Mouse (Mus musculus) splenic B cell, adult 2 months (primary cell): ENCODE results near the gene Prss42.

Experiments used
- DNase-seq: peaks from one replicate; pipeline ENCODE4 v3.0.0-alpha.2; 2011; ENCODE audit warnings: low read depth, low spot score
- H3K27me3 ChIP-seq: 2 replicates; pipeline ENCODE4 v1.6.1; 2012; ENCODE audit warnings: mild to moderate bottlenecking, low read length, moderate library complexity, mixed read lengths; ENCODE audit not compliant: control insufficient read depth, poor library complexity, insufficient read depth, severe bottlenecking
- H3K36me3 ChIP-seq: 2 replicates; pipeline ENCODE4 v1.6.1; 2012; ENCODE audit warnings: mild to moderate bottlenecking, low read length, moderate library complexity, mixed read lengths; ENCODE audit not compliant: control insufficient read depth, poor library complexity, insufficient read depth, severe bottlenecking

Gene Prss42

GRCm38 (mm10) chr9:110821436-110821835 lies 23.5 kb downstream of the Prss42 start:
- no peaks in the 10 kb centered on the region for H3K27me3 ChIP-seq
- DNase-seq: no peak
- H3K36me3 ChIP-seq: no peaks in the 10 kb centered on the region

GRCm38 (mm10) chr9:110825426-110825825 lies 27.5 kb downstream of the Prss42 start:
- Histone ChIP-seq H3K36me3 (no peaks in the 10 kb centered on the region), H3K27me3 (no peaks in the 10 kb centered on the region)
- no peak for DNase-seq

- Histone ChIP-seq H3K36me3 (no peaks in the 10 kb centered on the region), H3K27me3 (no peaks in the 10 kb centered on the region)
- peak; percentile 31 for DNase-seq
These were observed 27.9 kb downstream of the Prss42 start for GRCm38 (mm10) chr9:110825832-110826231.

GRCm38 (mm10) chr9:110826390-110826789 lies 28.4 kb downstream of the Prss42 start, which contains the start of gene Prss43:
Prss43 (plus strand) TSS chr9:110826690.
- DNase-seq: no peak
- no peaks in the 10 kb centered on the region for H3K27me3 ChIP-seq

GRCm38 (mm10) chr9:110833021-110833420 lies 35.1 kb downstream of the Prss42 start:
- Histone ChIP-seq H3K36me3 (no peaks in the 10 kb centered on the region), H3K27me3 (no peaks in the 10 kb centered on the region)
- no peak for DNase-seq

More at GRCm38 (mm10) chr9:110826390-110826789, 28.4 kb downstream of the Prss42 start, which contains the start of gene Prss43:
- no peaks in the 10 kb centered on the region for H3K36me3 ChIP-seq

- no peaks in the 10 kb centered on the region for H3K36me3 ChIP-seq
- no peak for DNase-seq
- H3K27me3 ChIP-seq: no peaks in the 10 kb centered on the region
These were observed 36.4 kb downstream of the Prss42 start, which contains the start of gene Prss45 for GRCm38 (mm10) chr9:110834411-110834810. Prss45 (plus strand) TSS chr9:110834588.

- Histone ChIP-seq H3K36me3 (no peaks in the 10 kb centered on the region), H3K27me3 (no peaks in the 10 kb centered on the region)
- no peak for DNase-seq
These were observed 37.0 kb downstream of the Prss42 start for GRCm38 (mm10) chr9:110834961-110835360.

- no peak for DNase-seq
- H3K27me3 ChIP-seq: no peaks in the 10 kb centered on the region
These were observed 38.1 kb downstream of the Prss42 start for GRCm38 (mm10) chr9:110836112-110836511.

GRCm38 (mm10) chr9:110840905-110841304 lies 42.9 kb downstream of the Prss42 start:
- Histone ChIP-seq H3K36me3 (no peaks in the 10 kb centered on the region), H3K27me3 (no peaks in the 10 kb centered on the region)
- DNase-seq: no peak

More at GRCm38 (mm10) chr9:110836112-110836511, 38.1 kb downstream of the Prss42 start:
- H3K36me3 ChIP-seq: no peaks in the 10 kb centered on the region

- no peak for DNase-seq
- Histone ChIP-seq H3K36me3 (no peaks in the 10 kb centered on the region), H3K27me3 (no peaks in the 10 kb centered on the region)
These were observed 43.5 kb downstream of the Prss42 start for GRCm38 (mm10) chr9:110841438-110841837.

- no peak for DNase-seq
- H3K27me3 ChIP-seq: no peaks in the 10 kb centered on the region
- H3K36me3 ChIP-seq: no peaks in the 10 kb centered on the region
These were observed 46.2 kb downstream of the Prss42 start, which contains the start of gene Prss46 for GRCm38 (mm10) chr9:110844206-110844605. Prss46 (plus strand) TSS chr9:110844506.

- no peak for DNase-seq
- no peaks in the 10 kb centered on the region for H3K36me3 ChIP-seq
- H3K27me3 ChIP-seq: no peaks in the 10 kb centered on the region
These were observed 51.2 kb downstream of the Prss42 start for GRCm38 (mm10) chr9:110849162-110849561.
